Mouse (Mus musculus) spleen, postnatal 36 days (tissue): ENCODE measurements around the gene Cabcoco1.

Experiments
- DNase-seq, 2 experiments: peaks; one replicate each; pipeline ENCODE4 v3.0.0; 2022; ENCODE audit warnings: low spot score in 2 of 2, mixed read lengths in 1 of 2

Cabcoco1 gene

DNA sequence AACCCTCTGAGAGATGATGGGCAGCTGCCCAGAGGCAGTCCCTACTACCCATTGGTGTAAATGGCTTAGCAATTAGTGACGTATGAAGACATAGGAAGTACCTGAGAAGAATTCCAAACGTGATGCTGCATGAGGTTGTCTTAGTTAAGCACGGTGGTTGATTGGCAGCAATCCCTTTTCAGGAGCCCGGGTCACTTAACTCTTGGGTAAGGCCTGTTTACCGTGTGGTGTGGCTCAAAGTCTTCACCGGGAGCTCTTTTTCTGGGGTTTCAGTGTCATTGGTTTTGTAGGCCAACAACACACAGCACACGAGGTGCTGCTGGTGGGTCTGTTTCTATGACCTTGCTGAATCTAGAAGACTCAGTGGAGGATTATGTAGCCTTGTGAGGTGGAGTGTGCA, 105.9 kb downstream of the Cabcoco1 start:
- no peak for DNase-seq

GRCm38 (mm10) chr10:68435001-68435560, 106.6 kb downstream of the Cabcoco1 start:
- no peak for DNase-seq

- no peak for DNase-seq
Measured at GRCm38 (mm10) chr10:68434045-68434639, 107.6 kb downstream of the Cabcoco1 start.

- DNase-seq: no peak
Measured at GRCm38 (mm10) chr10:68431346-68431745, 110.3 kb downstream of the Cabcoco1 start.

- no peak for DNase-seq
Measured at GRCm38 (mm10) chr10:68430929-68431328, 110.8 kb downstream of the Cabcoco1 start.

DNA sequence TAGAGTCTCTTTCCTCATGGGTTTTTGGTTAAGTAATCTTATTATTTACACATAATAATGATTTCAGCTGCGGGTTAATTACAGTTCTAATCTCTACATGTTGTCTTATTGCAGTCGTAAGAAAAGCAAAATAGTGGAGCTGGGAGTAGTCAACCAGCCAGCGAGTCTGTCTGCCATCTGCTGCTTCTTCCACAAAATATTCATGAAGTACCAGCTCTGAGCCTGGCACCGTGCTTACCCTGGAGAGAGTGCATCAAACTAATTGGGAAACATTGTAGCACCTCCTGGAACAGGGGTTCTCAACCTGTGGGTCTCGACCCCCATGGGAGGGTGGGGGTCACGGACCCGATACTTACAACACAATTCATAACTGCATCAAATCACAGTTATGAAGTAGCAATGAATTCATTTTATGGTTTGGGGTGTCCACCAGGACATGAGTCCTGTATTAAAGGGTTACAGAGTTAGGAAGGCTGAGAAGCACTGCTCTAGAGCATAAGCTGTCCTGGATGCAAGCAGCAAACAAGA, 121.2 kb downstream of the Cabcoco1 start:
- DNase-seq: no peak

DNA sequence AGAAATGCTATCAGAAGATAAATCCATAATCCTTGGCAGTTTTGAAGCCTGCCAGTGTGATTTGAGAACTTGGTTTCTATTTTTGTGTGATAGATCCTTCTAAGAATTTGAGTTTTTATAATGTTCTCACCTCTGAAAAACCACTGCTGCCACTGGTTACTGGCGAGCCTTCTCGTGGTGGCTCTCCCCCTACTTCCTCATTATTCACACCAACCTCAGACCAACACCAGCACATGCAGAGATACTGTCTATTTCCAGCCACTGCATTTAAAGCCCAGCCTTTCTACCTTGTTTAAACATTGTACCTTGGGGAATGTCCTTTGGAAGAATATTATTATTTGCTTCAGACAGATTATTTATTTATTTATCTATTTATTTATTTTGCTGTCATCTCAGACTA, 121.8 kb downstream of the Cabcoco1 start:
- no peak for DNase-seq

DNA sequence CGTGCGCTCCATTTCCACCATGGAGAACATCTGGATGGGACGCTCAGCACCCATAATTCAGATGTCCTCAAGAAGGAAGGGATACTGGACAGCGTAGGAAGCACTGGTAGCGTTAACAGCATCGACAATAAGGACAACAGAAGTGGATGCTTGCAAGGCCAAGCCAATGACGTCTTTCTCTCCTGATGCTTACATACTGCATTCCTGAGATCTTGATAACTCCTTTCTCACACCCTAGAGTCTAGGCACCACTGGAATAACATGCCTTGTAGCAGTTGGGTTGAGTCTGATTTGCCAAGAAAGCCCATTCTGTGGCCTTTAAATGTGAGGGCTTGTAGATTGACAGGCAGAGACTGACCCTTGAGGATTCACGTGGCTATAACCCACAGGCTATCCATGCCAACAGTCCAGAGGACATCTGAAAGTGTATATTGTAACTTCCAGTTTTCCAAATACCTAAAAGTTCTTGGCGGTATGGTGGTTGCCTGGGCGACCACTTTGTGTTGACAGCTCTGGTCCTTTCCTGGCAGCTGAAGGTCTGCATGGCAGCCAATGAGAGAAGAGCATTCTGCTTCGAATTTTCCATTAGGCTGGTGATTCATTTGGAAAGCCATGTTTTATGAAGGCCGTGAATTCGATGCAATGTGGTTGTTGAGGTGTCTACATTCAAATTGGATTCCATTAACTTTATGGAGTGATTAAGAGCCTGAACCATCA, 124.5 kb downstream of the Cabcoco1 start:
- no peak for DNase-seq

- no peak for DNase-seq
Measured at GRCm38 (mm10) chr10:68405936-68406335, 135.8 kb downstream of the Cabcoco1 start.

DNA sequence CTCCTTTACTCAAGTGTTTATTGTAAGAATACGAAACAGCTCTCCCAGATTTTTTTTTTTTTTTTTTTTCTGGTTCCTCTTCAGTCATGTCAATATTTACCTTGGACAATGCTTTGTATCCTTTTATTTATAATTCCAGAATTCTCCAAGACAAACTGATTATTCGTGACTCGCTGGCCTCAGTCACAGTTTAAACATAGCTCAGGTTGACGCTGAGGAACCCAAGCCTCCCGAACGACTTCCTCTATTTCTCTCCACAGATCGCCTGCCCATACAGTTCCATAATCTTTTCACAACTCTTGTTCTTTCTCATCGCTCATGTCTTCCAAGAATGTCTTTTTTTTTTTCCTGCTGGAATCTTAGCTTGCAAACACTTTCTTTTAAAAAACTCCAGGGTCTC, 144.9 kb downstream of the Cabcoco1 start:
- DNase-seq: no peak

DNA sequence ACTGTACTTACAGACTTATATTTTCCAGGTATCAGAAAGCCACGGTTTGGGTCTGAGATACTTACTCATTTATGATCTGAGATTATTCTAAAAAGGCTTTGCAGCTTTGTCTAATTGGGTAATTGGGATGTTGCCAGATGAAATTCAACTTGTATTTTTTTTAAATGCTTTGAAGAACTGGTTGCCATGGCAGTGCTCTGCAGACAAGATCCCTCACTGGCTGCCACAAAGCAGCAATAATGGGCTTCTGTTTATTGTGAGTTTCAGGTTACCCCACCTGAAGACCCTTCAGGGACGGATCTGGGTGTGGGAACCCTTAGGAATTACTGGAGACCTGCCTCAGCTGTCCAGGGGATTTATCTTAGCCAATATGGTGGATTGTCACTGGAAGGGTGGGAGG, 145.6 kb downstream of the Cabcoco1 start:
- DNase-seq: no peak

DNA sequence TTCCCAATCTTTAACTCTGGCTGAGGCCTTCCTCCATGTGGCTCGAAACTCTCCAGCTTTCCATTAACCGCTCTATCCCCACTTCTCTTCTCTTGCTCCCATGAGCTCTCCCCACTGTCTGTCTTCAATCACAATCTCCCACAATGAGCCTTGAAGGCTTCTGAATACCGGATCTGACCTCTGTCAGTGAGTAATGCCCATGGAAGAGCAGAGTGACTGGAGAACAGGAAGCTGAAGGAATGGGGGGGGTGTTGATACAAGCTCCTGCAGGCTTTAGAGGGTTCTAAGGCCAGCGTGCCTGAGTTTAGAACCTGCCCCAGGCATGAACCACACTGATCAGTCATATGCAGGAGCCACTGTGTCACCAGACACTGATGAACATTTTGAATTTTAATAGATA, 150.1 kb downstream of the Cabcoco1 start:
- DNase-seq: no peak

DNA sequence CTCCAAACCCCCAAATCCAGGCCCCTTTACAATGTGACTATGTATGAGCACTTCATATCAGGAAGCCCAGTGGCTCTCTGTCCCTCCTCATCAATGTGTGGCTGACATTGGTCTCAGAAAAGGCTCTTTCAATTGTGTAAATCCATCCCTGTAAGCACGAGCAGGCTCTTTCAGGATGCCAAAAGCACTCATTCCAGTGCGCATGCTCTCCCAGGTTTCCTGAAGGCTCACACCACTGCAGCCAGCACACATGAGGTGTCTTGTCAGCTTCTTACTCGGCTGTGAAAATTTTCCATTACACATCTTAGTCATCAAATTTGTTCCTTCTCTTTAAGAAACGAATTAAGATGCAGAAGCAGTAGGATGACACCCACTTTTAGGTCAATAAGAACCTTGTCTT, 152.9 kb downstream of the Cabcoco1 start:
- no peak for DNase-seq

DNA sequence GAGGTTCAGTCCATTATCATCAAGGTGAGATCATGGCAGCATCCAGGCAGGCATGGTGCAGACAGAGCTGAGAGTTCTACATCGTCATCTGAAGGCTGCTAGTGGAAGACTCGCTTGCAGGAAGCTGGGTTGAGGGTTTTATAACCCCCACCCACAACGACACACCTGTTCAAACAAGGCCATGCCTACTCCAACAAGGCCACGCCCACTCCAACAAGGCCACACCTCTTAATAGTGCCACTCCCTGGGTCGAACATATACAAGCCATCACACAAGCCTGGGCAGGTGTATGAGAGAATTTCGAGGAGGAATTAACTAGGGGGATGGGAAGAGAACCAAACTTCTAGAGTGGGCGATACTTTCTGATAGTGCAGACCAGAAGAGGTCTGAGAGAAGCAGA, 153.6 kb downstream of the Cabcoco1 start:
- DNase-seq: no peak
